Mouse (Mus musculus) cerebellum, adult 2 months (tissue): ENCODE data around the gene Adora2a. TPM values are rescaled to one million over a fixed set of nuclear protein-coding genes. Genes with fewer than 3 reads are reported as not detected.
"Not testable (repeated sequence)": the region's sequence is repeated elsewhere in the genome, so short reads cannot be mapped to it uniquely, and the experiment has no call there.

Source experiments
- DNase-seq, 2 experiments: peaks; one replicate each; pipeline ENCODE4 v3.0.0; 2021
- H3K27ac ChIP-seq: fragments of 200-500 bp; 2 replicates; pipeline ENCODE4 v1.5.1; 2012; ENCODE audit warnings: low read length, control low read depth, inconsistent platforms; ENCODE audit not compliant: insufficient read depth
- H3K27me3 ChIP-seq: fragments of 200-500 bp; 2 replicates; pipeline ENCODE4 v1.6.1; 2012; ENCODE audit warnings: inconsistent platforms, mild to moderate bottlenecking, low read length, moderate library complexity; ENCODE audit not compliant: control insufficient read depth, insufficient read depth
- H3K4me1 ChIP-seq: fragments of 200-500 bp; 2 replicates; pipeline ENCODE4 v1.6.1; 2011; ENCODE audit warnings: low read length; ENCODE audit not compliant: control insufficient read depth, insufficient read depth
- H3K4me3 ChIP-seq: fragments of 200-500 bp; replicated peaks from 2 replicates; pipeline ENCODE3; 2011; ENCODE audit warnings: mild to moderate bottlenecking, low read depth, low read length, control low read depth; ENCODE audit not compliant: insufficient read depth
- CTCF ChIP-seq: fragments of 200-500 bp; IDR thresholded peaks from 2 replicates; pipeline ENCODE4 v1.5.1; 2011; ENCODE audit warnings: low read depth, mild to moderate bottlenecking, control low read depth, low read length, moderate library complexity, borderline replicate concordance; ENCODE audit not compliant: insufficient read depth
- POLR2A ChIP-seq: fragments of 200-500 bp; IDR thresholded peaks from 2 replicates; pipeline ENCODE4 v1.6.1; 2011; ENCODE audit warnings: low read length, control low read depth, borderline replicate concordance; ENCODE audit not compliant: insufficient read depth
- WGBS: fragments of 180-500 bp; shearing (Covaris S2); methylation state at CpG from one replicate; pipeline ENCODE4 v1.1.7; 2018; 5-methylcytosine and 5-hydroxymethylcytosine counted together
- polyA plus RNA-seq: library from polyadenylated mRNA; depleted of rRNA; stranded (reverse); fragments of >200 nt; gene quantifications from 2 replicates; pipeline ENCODE4 v1.2.3, GENCODE M21; 2012

Adora2a gene
- polyA plus RNA-seq, 1 experiment = 2.5 TPM

DNA sequence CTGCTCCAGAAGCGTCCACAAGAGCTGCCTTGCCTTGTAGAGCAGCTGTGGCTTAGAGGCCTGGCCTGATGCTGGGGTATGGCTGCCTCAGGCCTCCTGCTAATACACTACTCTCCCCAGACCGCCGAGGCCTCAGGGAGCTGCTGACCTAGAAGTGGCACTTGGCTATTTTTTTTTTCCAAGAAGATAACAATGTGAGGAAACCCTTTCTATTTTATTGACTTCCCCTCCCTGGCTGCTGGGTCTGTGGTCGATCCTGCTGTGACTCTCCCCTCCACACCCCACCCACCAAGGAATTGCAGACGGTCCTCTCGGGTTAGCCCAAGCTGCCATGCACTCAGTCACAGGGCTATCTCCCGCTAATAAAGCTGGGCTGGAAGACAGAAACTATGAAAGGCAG, 17.5 kb downstream of the Adora2a start:
- Histone ChIP-seq H3K4me3 (no peak overlapping the region), H3K27me3 (no peaks in the 10 kb centered on the region), H3K27ac (no peak overlapping the region), H3K4me1 (peaks cover 9% of the 10 kb centered on the region; the same call in 1 of the 2 replicates)
- 86% methylated on average over 7 of the region's 7 CpGs for WGBS
- no peak for DNase-seq
- TF ChIP-seq POLR2A (no peak), CTCF (no peak)

DNA sequence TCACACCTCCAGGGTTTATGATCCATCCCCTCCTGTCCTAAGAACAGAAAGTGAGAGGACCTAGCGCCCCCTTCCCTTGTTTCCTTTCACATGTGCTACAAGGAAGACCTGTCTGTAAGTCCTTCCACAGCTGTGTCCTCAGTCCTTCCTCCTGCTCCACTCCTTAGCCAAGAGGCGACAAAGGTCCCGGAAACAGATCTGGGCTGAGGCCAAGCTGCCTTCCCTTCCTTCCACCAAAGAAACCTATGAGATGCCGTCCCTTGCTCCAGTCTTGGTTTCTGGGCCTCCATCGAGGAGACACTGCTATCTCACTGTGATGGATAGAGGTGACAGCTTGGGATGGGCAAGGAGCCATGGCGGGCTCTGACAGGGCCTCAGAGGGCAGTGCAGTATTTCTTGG, 18.4 kb downstream of the Adora2a start:
- Histone ChIP-seq H3K4me1 (peaks cover 9% of the 10 kb centered on the region; the same call in 1 of the 2 replicates), H3K27ac (no peak overlapping the region), H3K4me3 (no peak overlapping the region), H3K27me3 (no peaks in the 10 kb centered on the region)
- no peak for DNase-seq
- 79% methylated on average over 6 of the region's 6 CpGs for WGBS
- TF ChIP-seq CTCF = no peak
- no peak for TF ChIP-seq POLR2A

DNA sequence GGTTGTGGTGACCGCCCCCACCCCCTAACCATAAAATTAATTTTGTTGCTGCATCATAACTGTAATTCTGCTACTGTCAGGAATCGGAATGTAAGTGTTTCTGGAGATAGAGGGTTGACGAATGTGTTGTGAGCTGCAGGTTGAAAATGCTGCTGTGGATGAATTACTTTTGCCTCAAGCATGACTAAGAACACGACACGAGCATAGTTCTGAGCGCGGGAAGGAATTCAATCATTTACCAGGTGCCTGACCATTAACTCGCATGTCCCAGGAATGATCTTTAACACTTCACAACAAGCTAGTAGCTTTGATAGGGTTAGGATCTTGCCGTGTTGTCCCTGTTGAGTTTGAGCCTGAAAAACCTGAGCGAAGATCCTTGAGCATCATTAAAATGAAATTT, 20.6 kb downstream of the Adora2a start:
- no peak for DNase-seq
- H3K4me1 ChIP-seq = peaks cover 9% of the 10 kb centered on the region; the same call in 1 of the 2 replicates
- no peak overlapping the region for H3K27ac ChIP-seq
- H3K4me3 ChIP-seq = no peak overlapping the region
- WGBS = 90% methylated on average over 10 of the region's 10 CpGs
- H3K27me3 ChIP-seq = no peaks in the 10 kb centered on the region
- no peak for TF ChIP-seq CTCF
- no peak for TF ChIP-seq POLR2A

DNA sequence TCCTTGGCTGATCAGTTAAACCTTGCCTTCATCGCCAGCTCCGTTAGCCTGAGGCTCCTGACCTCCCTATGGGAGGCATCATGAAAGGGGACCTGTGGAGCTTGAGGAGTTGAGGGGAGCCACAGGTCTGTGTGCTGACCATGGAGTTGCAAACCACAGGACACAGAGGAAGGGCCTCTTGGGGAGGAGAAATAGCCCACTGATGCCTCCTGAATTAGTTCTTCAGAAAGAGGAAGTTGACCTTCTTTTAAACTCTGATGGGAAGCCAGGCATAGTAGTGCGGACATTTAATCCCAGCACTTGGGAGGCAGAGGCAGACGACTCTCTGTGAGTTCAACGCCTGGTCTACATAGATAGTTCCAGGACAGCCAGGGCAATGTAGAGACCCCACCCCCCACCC, 22.2 kb downstream of the Adora2a start:
- H3K4me1 ChIP-seq = no peaks in the 10 kb centered on the region
- WGBS = 85% methylated on average over 5 of the region's 5 CpGs
- no peak for DNase-seq
- no peaks in the 10 kb centered on the region for H3K27me3 ChIP-seq
- no peak overlapping the region for H3K4me3 ChIP-seq
- no peak overlapping the region for H3K27ac ChIP-seq
- TF ChIP-seq CTCF = no peak
- TF ChIP-seq POLR2A = no peak

DNA sequence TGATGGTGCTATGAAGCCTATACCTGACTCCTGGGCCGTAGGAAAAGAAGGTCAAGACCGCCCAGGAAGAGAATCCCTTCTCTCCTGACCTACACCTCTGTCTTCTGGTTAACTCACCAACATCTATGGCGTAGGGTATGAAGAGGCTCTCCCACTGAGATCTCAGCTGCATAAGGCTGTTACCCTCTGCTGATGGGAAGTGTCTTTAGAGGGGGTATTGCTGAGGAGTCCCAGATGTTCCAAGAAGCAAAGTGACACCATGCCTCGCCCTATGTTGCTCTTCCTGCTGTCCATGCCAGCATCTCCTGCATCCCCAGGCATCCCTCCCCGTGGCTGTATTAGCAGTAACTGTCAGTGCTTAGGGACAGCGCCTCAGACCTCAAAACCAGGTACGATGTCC, 22.7 kb downstream of the Adora2a start:
- H3K4me1 ChIP-seq = no peaks in the 10 kb centered on the region
- no peaks in the 10 kb centered on the region for H3K27me3 ChIP-seq
- H3K27ac ChIP-seq = no peak overlapping the region
- DNase-seq = no peak
- no peak overlapping the region for H3K4me3 ChIP-seq
- no peak for TF ChIP-seq POLR2A
- TF ChIP-seq CTCF = no peak
- 87% methylated on average over 7 of the region's 7 CpGs for WGBS

DNA sequence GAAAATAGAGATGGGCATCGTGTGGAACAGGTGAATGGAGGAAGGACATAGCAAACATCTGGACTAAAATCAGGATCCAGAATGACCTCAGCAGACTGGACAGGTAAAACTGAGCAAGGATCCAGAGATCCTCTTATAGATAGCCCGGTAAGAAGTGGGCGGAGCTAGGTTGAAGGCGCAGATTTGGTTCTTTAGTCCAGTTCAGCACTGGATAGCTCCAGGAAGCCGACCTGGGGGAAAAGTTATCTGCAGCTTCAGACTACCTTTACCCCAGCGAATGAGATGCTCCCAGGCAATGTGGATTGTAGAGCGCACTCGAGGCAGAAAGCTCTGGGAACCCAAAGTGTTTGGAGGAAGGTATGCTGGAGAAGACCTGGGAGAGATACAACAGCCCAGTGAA, 25.3 kb downstream of the Adora2a start:
- 48% methylated on average over 8 of the region's 8 CpGs for WGBS
- no peak overlapping the region for H3K27ac ChIP-seq
- no peak for TF ChIP-seq CTCF
- no peak for TF ChIP-seq POLR2A
- H3K4me3 ChIP-seq = no peak overlapping the region
- no peaks in the 10 kb centered on the region for H3K27me3 ChIP-seq
- H3K4me1 ChIP-seq = no peaks in the 10 kb centered on the region
- DNase-seq = no peak

DNA sequence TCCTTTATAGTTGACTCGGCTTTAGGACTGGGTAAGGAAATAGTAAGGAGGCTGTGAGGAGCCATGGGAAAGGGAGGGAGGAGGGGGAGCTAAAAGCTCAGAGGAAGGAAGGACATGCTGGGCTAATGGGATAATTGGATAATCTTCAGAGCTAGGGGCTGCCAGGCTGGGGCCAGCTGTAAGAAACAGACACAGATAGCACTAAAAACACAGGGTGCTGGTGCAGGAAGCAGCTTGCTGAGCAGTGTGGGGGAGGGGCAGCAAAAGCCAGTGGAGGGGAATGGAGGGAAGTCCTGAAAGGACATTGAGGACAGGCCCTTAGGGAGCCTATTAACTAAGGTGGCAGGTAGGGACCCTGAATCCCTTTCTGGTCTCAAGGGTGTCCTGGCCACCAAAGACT, 27.9 kb downstream of the Adora2a start:
- H3K27me3 ChIP-seq, H3K4me3 ChIP-seq: not testable (repeated sequence)
- WGBS = 80% methylated on average over 1 of the region's 1 CpGs

DNA sequence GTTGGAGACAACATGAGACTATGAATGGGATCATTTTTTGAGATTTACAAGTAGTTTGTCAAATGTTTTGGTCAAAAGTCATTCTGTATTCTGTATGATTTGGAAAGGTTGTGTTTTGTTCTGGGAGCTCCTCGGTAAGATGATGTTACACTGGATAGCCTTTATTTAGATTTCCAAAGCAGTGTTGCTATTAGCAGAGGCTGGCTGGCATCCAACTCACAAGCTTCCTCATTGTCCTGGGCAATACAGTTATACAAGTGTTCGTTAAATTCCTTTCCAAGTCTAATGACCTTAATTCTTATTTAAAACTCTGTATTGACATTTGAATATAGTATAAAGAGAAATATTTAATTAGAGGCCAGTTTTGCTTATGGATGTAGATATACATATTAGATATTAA, 28.6 kb downstream of the Adora2a start:
- H3K4me3 ChIP-seq = no peak overlapping the region
- DNase-seq = no peak
- WGBS = 28% methylated on average over 2 of the region's 2 CpGs
- H3K27ac ChIP-seq = no peak overlapping the region
- H3K27me3 ChIP-seq = no peaks in the 10 kb centered on the region
- no peaks in the 10 kb centered on the region for H3K4me1 ChIP-seq
- TF ChIP-seq POLR2A = no peak
- TF ChIP-seq CTCF = no peak

More for the DNA sequence above, 27.9 kb downstream of the Adora2a start:
- H3K27ac ChIP-seq, H3K4me1 ChIP-seq, DNase-seq: not testable (repeated sequence)

DNA sequence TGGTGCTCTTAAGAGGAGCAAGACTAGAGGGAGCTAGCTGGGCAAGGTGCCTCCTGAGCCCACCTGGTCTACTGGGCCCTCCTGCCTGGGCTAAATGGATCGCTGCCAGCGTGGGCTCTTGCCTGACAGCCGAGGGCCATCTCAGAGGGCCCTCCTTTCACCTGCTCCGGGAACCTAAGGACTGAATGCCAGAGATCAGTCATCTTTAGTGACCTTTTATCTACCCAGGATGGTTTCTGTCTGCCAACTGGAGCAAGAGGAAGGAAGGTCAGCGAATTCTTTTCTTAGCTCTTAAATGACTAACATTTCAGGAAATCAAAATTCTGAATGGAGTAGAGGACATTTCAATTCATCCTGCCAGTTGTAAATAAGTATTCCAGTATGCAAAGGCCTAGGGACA, 33.9 kb downstream of the Adora2a start:
- TF ChIP-seq CTCF (no peak), POLR2A (no peak)
- Histone ChIP-seq H3K27me3 (no peaks in the 10 kb centered on the region), H3K27ac (no peak overlapping the region), H3K4me3 (no peak overlapping the region), H3K4me1 (no peaks in the 10 kb centered on the region)
- WGBS = 60% methylated on average over 5 of the region's 5 CpGs
- no peak for DNase-seq
